Mouse (Mus musculus) WW6 (cell line): ENCODE measurements around the gene Chl1.

Experiments
- DNase-seq: peaks from one replicate; pipeline ENCODE4 v3.0.0-alpha.2; 2013; ENCODE audit warnings: low read depth, low spot score

Gene Chl1

DNA sequence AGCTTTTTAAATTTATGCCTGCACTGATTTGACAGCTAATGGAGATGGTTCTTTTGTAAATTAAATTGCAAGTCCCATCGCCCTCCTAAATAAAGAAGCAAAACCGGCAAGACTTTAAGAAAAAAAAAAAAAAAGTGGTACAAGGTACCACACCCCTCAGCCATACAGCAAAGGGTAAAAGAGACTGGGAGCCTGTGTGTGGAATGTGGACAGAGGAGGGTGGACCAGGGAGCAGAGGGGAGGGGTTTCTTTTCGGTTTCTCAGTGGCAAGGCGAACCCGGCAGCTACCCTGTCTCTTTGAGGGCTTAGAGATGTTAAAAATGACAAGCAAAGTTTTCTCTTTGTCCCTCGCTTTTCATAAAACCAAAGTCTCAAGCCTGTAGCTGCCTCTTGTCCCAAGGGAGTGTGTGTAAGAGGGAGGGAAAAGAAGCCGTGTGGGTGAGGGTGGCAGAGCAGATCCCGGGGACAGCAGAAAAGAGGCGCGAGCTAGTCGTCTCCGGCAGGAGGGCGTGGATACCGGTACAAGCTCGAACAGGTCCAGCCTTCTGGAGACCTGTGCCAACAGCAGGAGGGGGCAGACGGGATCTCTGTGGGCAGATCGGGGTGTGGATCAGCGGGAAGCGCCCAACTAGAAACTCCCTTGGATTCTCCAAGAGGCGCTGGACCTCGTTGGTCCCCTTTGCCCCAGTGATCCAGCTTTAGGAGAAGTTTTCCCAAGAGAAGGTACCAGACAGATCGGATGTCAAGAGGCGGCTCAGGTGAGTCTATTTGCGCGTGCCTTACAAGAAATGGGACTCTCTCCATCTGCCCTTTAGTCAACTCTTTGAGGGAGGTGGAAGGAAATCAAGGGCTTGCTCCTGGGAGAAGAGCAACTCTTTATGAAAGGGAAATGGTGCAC, at the start of gene Chl1:
Chl1 (plus strand) TSS at position 195 of the 898 bp plus-strand sequence.
- DNase-seq, result no peak

- DNase-seq, result no peak
Observed at GRCm38 (mm10) chr6:103465479-103466080, 44.8 kb upstream of the Chl1 start.

DNA sequence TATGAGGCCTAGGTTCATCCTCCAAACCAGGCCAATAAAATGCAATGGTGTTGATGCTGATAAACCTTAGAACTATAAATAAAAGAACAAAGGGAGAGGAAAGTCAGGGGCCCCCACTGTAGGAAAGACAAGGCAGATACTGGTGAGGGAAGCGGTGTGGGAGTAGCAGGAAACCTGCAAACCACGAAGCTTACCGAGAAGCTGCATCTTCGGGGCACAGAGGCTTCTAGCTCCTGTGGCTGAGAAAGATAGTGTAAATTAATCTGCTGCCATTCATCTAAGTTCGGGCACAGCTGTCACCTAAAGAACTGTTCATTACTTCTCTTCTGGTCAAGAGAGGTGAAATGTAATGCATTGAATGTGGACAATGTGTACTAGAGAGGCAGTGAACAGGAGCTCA, 37.1 kb upstream of the Chl1 start:
- no peak for DNase-seq

DNA sequence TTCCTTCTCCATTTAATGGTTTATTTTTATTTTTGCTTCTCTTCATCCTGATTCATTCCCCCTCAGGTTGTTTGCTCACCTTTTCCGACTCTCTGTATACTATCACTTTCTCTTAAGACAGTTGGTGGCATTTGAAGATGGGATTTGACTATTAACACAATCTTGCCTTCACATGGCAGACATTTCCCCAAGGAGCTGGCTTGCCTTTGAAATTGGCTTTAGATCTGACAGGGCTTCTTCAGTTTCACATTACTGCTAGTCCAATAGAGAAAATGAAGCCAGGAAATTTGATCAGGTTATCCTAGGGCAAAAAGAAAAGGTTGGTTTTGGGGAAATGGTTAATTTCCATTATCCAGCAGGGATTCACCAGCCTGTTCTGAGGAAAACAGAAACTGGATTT, 23.2 kb upstream of the Chl1 start:
- DNase-seq, result no peak

- no peak for DNase-seq
Observed at GRCm38 (mm10) chr6:103498404-103498803, 12.0 kb upstream of the Chl1 start.

- DNase-seq, result no peak
Observed at GRCm38 (mm10) chr6:103504065-103504464, 6.3 kb upstream of the Chl1 start.

GRCm38 (mm10) chr6:103507751-103508575, 2.4 kb upstream of the Chl1 start:
- no peak for DNase-seq

DNA sequence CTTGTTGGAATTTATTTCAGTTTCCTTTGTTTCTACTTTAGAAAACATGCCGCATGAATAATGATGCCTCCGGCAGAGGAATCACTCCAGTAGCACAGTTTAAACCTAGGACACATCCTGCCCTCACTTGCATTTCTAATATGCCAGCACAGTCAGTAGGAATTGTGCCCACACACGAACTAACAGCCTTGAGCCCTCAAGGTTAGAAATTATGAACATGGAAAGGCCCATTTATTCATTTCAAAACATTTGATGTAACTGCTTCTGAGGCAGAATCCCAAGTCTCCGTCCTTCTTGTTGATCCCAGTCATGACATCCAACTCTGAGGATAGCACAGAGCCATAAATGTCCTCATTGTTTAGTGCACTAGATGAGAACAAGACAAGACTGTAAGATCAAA, 790 bp upstream of the Chl1 start:
- no peak for DNase-seq

DNA sequence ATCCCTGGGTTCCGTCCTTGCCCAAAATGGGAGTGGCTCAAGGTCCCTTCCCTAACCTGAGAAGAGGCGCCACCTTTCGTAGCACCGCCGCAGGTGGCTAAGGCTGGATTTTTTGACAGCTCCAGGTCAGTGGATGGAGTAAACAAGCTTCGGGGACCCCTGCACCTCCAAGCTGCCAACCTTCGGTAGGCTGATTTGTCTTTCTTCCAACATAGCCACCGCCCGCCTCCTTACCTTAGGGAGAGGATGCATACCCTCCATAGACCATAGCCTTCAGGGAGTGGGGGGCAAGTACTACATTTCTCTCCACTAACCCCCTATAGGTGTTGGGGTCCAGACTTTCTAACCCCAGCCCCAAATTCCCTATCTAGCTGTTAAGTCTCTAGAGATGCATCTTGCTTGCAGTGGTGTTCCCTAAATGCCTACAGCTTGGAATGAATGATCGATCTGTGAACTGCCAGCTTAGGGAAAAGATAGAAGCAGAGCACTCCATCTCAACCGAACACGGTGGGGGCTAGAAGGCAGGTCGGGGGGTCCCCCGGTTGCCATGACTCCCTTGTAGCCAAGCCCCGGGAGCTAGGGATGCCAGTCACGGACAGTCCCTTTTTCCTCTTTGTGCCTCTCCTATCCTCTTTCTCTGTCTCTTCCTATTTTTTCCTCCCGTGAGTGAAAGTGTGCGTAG, 1.0 kb downstream of the Chl1 start:
- no peak for DNase-seq

GRCm38 (mm10) chr6:103511972-103512565, 1.7 kb downstream of the Chl1 start:
- peak; percentile 55 for DNase-seq

GRCm38 (mm10) chr6:103512911-103513321, 2.5 kb downstream of the Chl1 start:
- no peak for DNase-seq

GRCm38 (mm10) chr6:103513621-103514241, 3.3 kb downstream of the Chl1 start:
- DNase-seq, result no peak

DNA sequence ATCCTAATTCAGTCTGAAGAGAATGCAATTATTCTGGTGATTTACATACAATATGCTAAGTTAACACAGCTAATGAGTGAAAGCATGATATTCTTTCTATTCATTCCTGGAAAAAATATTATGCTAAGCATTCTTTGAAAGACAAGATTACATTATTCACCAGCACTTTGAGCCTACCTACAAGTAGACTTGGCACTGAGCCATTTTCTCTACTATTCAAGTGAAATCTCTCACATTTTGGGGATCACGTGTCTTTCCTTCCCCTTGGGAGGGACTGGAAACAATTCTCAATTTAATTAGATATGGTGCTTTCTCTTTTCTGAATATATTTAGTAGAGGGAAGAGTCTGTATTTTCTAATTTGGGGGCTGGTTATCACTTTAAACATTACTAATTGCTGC, 4.0 kb downstream of the Chl1 start:
- DNase-seq, result no peak

- DNase-seq, result no peak
Observed at GRCm38 (mm10) chr6:103514756-103515155, 4.4 kb downstream of the Chl1 start.

DNA sequence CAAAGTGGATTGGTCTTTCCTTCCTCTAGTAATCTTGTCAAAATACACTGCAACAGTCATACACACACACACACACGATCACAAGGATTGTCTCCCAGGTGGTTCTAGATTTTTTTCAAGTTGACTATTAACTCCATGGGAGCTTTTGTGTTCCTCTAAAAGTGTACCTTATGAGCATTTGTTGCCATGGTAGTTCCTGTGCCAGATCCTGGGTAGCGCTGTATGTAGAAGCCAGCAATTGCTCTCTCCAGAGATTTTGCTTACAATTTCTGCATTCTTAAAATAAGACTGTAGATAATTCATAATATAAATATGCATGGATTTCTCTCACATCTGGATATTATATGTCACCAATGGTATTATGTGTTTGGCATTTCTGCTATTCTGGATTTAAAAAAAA, 9.2 kb downstream of the Chl1 start:
- no peak for DNase-seq

DNA sequence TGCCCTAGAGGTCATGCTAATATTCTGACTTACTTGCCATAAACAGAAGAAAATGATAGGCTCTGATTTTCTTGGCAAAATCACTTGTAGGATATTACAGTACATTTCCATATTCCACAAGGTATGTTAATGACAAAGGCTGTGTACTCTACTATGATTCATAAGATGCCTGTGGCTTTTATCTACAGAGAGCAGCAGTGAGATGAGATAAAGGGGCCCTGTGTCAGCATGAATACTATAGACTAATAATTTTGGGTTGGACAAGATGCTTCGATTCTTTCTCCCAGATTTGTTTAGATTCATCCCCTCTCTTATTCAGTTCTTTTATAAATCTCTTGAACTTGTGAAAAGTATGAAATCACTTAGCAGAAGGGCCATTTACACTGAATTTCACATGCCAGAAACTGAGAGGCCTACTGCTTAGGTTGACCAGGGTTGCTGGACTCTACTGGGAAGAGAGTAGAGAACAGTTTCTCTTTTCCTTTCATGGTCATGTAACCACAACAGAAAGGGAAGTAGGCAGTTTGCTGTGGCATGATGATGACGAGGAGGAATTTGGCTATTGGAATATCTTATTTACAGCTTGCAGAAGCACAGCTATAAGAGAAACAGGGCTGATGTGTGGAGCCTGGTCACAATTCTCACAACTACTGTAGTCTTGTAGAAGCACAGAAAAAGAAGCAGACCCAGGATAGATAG, 15.1 kb downstream of the Chl1 start:
- no peak for DNase-seq

- DNase-seq, result no peak
Observed at GRCm38 (mm10) chr6:103526945-103527777, 16.8 kb downstream of the Chl1 start.

DNA sequence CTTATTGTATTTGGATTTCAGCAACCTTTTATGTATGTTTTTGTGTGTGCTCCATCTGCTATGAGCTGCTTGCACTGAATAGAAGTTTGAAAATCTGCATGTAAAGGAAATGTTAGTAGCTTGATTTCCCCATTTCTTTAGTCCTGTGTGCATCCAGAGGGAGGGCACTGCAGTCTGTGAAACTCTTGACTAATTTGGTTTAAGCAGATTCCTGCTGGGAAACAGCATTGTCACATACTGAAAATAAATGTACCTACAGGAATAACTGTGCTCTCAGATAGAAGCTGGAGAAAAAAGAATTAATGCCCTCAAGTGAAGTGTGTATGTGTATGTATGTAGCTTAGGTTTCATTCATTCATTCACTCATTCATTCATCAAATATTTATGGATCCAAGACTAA, 22.7 kb downstream of the Chl1 start:
- no peak for DNase-seq

DNA sequence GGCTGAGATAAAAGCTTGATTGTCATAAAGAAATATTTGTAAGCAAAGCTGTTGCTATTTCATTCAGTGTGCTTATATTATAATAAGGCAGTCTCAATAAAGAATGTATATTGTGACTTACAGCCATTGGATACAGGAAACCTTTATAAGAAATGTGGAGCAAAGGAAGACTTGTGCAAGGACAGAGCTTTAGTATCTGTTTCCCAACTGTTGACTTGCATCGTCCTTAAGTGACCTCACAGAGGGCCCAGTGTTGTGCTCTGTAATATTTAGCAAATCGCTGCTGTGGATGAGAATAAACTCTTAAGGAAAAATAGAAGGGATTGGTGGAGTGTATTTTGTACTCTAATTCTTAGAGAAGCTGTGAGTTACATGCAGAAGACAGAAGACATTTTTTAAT, 23.6 kb downstream of the Chl1 start:
- DNase-seq, result no peak
